Mouse (Mus musculus) heart, embryonic 16.5 days (tissue): ENCODE results near the gene Os9. TPM values are rescaled to one million over a fixed set of nuclear protein-coding genes. Genes with fewer than 3 reads are reported as not detected.
"Not testable (repeated sequence)": the region's sequence is repeated elsewhere in the genome, so short reads cannot be mapped to it uniquely, and the experiment has no call there.

Experiments used
- ATAC-seq: fragments of 200-750 bp; cut with Nextera tagmentation; replicated peaks from 2 replicates; pipeline ENCODE4 v1.8.0; 2017; ENCODE audit warnings: moderate number of reproducible peaks; ENCODE audit not compliant: insufficient read depth, low FRiP score; ENCODE audit errors: extremely low read depth
- H3K27ac ChIP-seq: fragments of 300-500 bp; sonication (generic); 2 replicates; pipeline ENCODE4 v1.5.1; 2014; ENCODE audit warnings: mild to moderate bottlenecking, low read length, control low read depth, moderate library complexity
- H3K27me3 ChIP-seq: fragments of 300-500 bp; sonication (generic); 2 replicates; pipeline ENCODE4 v1.6.1; 2014; ENCODE audit warnings: low read length, mixed read lengths; ENCODE audit not compliant: control insufficient read depth, insufficient read depth
- H3K36me3 ChIP-seq: fragments of 300-500 bp; sonication (generic); 2 replicates; pipeline ENCODE4 v1.6.1; 2014; ENCODE audit not compliant: control insufficient read depth, insufficient read depth
- H3K4me1 ChIP-seq: fragments of 300-500 bp; sonication (generic); 2 replicates; pipeline ENCODE4 v1.6.1; 2014; ENCODE audit warnings: low read length, mixed read lengths; ENCODE audit not compliant: control insufficient read depth, insufficient read depth
- H3K4me2 ChIP-seq: fragments of 300-500 bp; sonication (generic); 2 replicates; pipeline ENCODE4 v1.6.1; 2014; ENCODE audit warnings: low read depth, mild to moderate bottlenecking, control low read depth, low read length
- H3K4me3 ChIP-seq: fragments of 300-500 bp; sonication (generic); 2 replicates; pipeline ENCODE4 v1.5.1; 2014; ENCODE audit warnings: mild to moderate bottlenecking, control low read depth, low read length
- H3K9ac ChIP-seq: fragments of 300-500 bp; sonication (generic); 2 replicates; pipeline ENCODE4 v1.6.1; 2014; ENCODE audit warnings: low read length, control low read depth
- H3K9me3 ChIP-seq: fragments of 300-500 bp; sonication (generic); replicated peaks from 2 replicates; pipeline ENCODE4 v1.6.1; 2016; ENCODE audit warnings: low read length; ENCODE audit not compliant: control insufficient read depth
- WGBS: fragments of 180-500 bp; shearing (Covaris S2); extraction: QIAGEN DNeasy Blood & Tissue Kit; methylation state at CpG from one replicate; pipeline ENCODE4 v1.1.7; 2014; 5-methylcytosine and 5-hydroxymethylcytosine counted together
- polyA plus RNA-seq: library from polyadenylated mRNA; unstranded; fragments of >200 nt; fragmentation: Nextera tagmentation; extraction: Ambion mirVana; gene quantifications from 2 replicates; pipeline ENCODE4 v1.2.1, GENCODE M21; 2015

Os9 gene
- polyA plus RNA-seq, 1 experiment from 2014 or later: 57.5 TPM

DNA sequence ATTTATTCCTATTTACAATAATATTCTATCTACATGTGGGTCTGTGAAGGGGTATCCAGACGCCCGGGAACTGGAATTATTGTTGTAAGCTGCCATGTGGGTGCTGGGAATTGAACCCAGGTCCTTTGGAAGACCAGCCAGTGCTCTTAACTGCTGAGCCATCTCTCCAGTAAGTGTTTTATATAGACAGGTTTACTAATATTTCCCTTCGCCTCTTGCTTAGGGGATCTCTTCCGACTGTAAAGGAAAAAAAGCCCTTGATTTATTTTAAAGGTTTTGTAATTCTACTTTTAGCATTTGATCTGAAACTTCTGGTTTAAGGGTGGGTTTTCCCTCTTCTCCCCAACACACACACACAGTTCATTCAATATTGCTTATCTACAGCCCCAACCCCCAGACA lies 43.3 kb upstream of the Os9 start:
- no peak for ATAC-seq
- Histone ChIP-seq H3K27me3 (peaks cover 39% of the 10 kb centered on the region), H3K27ac (no peak overlapping the region), H3K4me3 (no peak overlapping the region), H3K4me2 (peak overlapping the region; percentile 100; the same call in 1 of the 2 replicates), H3K36me3 (no peaks in the 10 kb centered on the region), H3K9ac (no peak overlapping the region), H3K4me1 (peaks cover 12% of the 10 kb centered on the region), H3K9me3 (no peaks in the 10 kb centered on the region)
- 91% methylated on average over 4 of the region's 4 CpGs for WGBS

DNA sequence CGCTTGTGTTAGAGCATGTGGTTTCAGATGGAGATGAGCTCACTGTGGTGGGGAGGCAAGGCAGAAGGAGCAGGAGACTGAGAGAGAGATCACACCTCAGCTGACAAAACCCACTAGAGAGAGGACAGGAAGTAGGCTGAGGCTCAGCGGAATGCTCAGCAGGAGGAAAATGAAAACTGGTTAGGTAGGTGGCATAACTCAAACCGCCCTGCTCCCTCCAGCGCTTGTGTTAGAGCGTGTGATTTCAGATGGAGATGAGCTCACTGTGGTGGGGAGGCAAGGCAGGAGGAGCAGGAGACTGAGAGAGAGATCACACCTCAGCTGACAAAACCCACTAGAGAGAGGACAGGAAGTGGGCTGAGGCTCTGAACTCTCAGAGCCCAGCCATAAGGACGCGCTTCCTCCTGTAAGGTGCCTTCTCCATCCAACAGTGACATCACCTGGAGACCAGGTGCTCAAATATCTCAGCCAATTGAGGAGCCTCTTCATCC lies 41.9 kb upstream of the Os9 start:
- peaks cover 32% of the 10 kb centered on the region for H3K27me3 ChIP-seq
- peak; percentile 31; the same call in 1 of the 2 replicates for ATAC-seq
- 40% methylated on average over 7 of the region's 7 CpGs for WGBS

DNA sequence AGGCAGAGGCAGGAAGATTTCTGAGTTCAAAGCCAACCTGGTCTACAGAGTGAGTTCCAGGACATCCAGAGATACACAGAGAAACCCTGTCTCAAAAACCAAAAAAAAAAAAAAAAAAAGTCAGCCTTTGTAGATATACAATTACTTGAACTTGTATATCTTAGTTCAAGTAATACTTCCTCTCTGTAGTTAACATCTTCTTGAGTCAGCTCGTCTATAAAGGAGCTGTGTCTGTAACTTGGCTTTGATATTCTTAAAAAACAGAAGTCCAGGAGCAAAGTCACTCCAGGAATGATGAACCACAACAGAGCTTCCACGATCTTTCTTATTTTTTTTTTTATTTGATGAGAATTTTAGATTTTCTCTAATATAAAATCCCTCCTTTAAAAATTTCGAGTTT lies 39.8 kb upstream of the Os9 start:
- WGBS: 65% methylated on average over 3 of the region's 3 CpGs
- Histone ChIP-seq H3K9ac (no peak overlapping the region), H3K4me3 (no peak overlapping the region), H3K36me3 (no peaks in the 10 kb centered on the region), H3K4me1 (peaks cover 11% of the 10 kb centered on the region), H3K4me2 (no peak overlapping the region), H3K27ac (no peak overlapping the region), H3K27me3 (peaks cover 19% of the 10 kb centered on the region), H3K9me3 (no peaks in the 10 kb centered on the region)
- ATAC-seq: no peak

More for the DNA sequence above, 41.9 kb upstream of the Os9 start:
- H3K4me2 ChIP-seq, H3K27ac ChIP-seq, H3K9ac ChIP-seq, H3K4me3 ChIP-seq, H3K36me3 ChIP-seq, H3K9me3 ChIP-seq: not testable (repeated sequence)
- H3K4me1 ChIP-seq: peaks cover 12% of the 10 kb centered on the region

DNA sequence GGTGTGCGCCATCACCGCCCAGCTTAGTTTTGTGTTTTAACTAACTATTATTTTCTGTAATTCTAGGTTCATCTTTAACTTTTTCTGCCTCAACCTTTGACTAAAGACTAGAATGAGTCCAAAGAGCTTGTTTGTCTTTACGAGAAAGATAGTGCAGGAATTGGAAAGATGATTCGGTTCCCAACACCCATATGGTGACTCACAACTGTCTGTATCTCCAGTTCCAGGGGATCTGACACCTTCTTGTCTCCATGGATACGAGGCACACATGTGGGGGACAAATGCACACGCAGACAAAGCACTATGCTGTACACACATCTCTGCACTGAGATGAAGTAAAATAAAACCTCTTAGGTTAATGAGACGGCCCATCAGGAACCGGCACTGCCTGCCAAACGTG lies 39.1 kb upstream of the Os9 start:
- Histone ChIP-seq H3K9ac (no peak overlapping the region), H3K4me1 (peaks cover 5% of the 10 kb centered on the region), H3K27me3 (peaks cover 13% of the 10 kb centered on the region), H3K36me3 (no peaks in the 10 kb centered on the region), H3K4me2 (no peak overlapping the region), H3K27ac (no peak overlapping the region), H3K9me3 (no peaks in the 10 kb centered on the region), H3K4me3 (no peak overlapping the region)
- WGBS: 80% methylated on average over 9 of the region's 9 CpGs
- no peak for ATAC-seq

DNA sequence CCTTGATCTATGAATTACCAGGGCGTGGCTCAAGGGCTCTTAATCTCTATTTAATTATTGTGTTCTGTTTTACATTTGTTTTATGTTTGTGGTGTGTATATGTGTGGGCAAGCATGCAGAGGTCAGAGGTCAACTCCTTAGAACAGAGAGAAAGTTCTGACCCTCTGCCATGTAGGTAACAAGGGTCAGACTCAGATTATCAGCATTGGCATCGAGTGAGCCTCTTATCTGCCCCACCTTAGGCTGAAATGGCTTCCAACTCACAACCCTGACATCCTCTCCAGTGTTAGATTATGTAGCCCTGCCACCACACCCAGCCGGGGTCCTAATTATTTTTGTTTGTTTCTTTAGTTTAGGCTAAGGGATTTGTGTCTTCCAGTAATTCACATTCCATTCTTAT lies 37.5 kb upstream of the Os9 start:
- no peak for ATAC-seq
- 56% methylated on average over 3 of the region's 3 CpGs for whole genome bisulfite sequencing

DNA sequence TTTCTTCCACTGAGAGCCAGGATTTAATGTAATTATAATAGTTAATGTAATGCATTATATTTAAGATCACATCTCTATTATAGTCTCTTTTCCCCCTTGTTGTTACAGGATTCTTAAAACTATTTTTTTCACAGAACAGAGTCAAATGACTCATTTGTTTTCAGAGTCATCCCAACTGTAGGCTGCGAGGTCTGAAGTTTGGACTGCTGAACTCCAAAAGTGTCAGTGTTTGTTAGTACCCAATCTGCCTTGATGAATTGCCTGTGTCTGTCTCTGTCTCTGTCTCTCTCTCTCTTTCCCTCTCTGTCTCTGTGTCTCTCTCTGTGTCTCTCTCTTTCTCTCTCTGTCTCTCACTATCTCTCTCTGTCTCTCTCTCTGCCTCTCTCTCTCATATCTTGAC lies 35.6 kb upstream of the Os9 start:
- ATAC-seq: no peak
- H3K27ac ChIP-seq: no peak overlapping the region
- no peak overlapping the region for H3K9ac ChIP-seq
- H3K9me3 ChIP-seq: no peaks in the 10 kb centered on the region; the same call in 1 of the 2 replicates
- no peak overlapping the region for H3K4me2 ChIP-seq
- no peaks in the 10 kb centered on the region for H3K4me1 ChIP-seq
- no peaks in the 10 kb centered on the region for H3K36me3 ChIP-seq
- no peaks in the 10 kb centered on the region for H3K27me3 ChIP-seq
- H3K4me3 ChIP-seq: no peak overlapping the region
- WGBS: 68% methylated on average over 1 of the region's 1 CpGs

More for the DNA sequence above, 37.5 kb upstream of the Os9 start:
- Histone ChIP-seq H3K4me2 (no peak overlapping the region), H3K27me3 (peaks cover 5% of the 10 kb centered on the region; the same call in 1 of the 2 replicates), H3K27ac (no peak overlapping the region), H3K36me3 (no peaks in the 10 kb centered on the region), H3K9ac (no peak overlapping the region), H3K4me3 (no peak overlapping the region), H3K4me1 (no peaks in the 10 kb centered on the region), H3K9me3 (no peaks in the 10 kb centered on the region)

DNA sequence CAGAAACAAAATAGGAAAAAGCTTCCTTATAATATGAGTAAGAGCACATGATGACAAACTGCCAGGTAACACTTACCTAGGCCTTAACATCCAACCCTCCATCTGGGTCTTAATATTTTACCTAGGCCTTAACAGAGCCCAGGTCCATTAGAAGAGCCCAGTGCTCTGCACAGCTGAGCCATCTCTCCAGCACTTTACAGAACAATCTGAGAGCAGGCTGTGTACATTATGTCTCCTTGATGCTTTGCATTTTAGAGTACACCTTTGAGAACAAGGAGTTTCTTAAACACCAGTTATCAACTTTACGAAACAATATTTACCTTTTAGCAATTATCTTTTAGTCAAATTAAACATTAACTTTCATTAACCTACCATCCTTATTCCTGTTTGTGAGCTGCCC lies 35.2 kb upstream of the Os9 start:
- Histone ChIP-seq H3K27me3 (no peaks in the 10 kb centered on the region), H3K4me1 (no peaks in the 10 kb centered on the region), H3K27ac (no peak overlapping the region), H3K9me3 (no peaks in the 10 kb centered on the region; the same call in 1 of the 2 replicates), H3K4me2 (no peak overlapping the region), H3K4me3 (no peak overlapping the region), H3K9ac (no peak overlapping the region), H3K36me3 (no peaks in the 10 kb centered on the region)
- 71% methylated on average over 1 of the region's 1 CpGs for WGBS
- no peak for ATAC-seq

DNA sequence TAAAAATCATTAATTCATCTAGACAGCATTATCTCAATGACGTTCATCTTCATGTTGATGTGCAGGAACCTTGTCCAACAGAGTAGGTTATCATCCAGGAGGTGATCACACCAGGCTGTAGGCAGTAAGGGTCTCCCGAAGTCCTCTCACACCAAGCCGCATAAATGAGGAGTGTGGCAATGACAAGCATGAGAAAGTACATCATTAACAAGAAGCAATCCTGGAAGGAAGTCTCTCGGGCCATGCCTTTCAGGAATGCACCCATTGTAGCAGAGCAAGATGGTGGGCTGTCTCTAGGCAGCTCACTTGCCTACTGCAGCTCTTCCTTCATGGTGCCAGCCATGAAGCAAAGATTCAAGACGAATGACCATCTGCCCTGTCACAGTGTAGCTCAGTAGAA lies 33.7 kb upstream of the Os9 start:
- Histone ChIP-seq H3K4me3 (no peak overlapping the region), H3K9ac (no peak overlapping the region)
- ATAC-seq: no peak

DNA sequence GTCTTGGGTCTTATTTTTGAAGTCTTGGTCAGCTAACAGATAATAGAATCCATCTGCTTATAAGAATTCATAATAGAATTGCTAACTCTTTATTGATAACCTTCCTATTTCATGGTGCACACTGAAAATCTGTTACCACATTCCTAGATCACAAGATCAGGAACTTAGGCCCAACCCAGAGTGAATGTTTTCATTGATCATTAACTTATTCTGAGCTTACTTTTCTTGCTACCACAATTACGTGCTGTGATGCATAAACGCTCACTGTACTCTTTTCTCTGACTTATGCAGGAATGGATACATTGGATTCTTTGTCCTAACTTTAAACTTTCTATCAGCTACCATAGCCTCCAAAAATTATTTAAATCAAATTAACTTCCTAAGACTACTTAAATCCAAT lies 33.3 kb upstream of the Os9 start:
- WGBS: 82% methylated on average over 2 of the region's 2 CpGs
- no peak overlapping the region for H3K27ac ChIP-seq
- H3K9ac ChIP-seq: no peak overlapping the region
- H3K36me3 ChIP-seq: no peaks in the 10 kb centered on the region
- H3K4me1 ChIP-seq: no peaks in the 10 kb centered on the region
- no peaks in the 10 kb centered on the region for H3K27me3 ChIP-seq
- no peak overlapping the region for H3K4me2 ChIP-seq
- no peak overlapping the region for H3K4me3 ChIP-seq
- H3K9me3 ChIP-seq: no peaks in the 10 kb centered on the region; the same call in 1 of the 2 replicates
- no peak for ATAC-seq

More for the DNA sequence above, 33.7 kb upstream of the Os9 start:
- Histone ChIP-seq H3K4me1 (no peaks in the 10 kb centered on the region), H3K27me3 (no peaks in the 10 kb centered on the region), H3K27ac (no peak overlapping the region), H3K36me3 (no peaks in the 10 kb centered on the region), H3K4me2 (no peak overlapping the region), H3K9me3 (no peaks in the 10 kb centered on the region; the same call in 1 of the 2 replicates)
- 84% methylated on average over 5 of the region's 5 CpGs for WGBS
